Mouse (Mus musculus) adrenal gland (tissue): ENCODE results near the gene Bfar.
"Not testable (repeated sequence)": the region's sequence is repeated elsewhere in the genome, so short reads cannot be mapped to it uniquely, and the experiment has no call there.

ENCODE experiments used
- intact Hi-C: fragments of 180-260 bp; cut with DNase I; formaldehyde crosslinking; loops from one replicate; pipeline ENCODE4 v1.15.1; 2025

The Bfar gene

DNA sequence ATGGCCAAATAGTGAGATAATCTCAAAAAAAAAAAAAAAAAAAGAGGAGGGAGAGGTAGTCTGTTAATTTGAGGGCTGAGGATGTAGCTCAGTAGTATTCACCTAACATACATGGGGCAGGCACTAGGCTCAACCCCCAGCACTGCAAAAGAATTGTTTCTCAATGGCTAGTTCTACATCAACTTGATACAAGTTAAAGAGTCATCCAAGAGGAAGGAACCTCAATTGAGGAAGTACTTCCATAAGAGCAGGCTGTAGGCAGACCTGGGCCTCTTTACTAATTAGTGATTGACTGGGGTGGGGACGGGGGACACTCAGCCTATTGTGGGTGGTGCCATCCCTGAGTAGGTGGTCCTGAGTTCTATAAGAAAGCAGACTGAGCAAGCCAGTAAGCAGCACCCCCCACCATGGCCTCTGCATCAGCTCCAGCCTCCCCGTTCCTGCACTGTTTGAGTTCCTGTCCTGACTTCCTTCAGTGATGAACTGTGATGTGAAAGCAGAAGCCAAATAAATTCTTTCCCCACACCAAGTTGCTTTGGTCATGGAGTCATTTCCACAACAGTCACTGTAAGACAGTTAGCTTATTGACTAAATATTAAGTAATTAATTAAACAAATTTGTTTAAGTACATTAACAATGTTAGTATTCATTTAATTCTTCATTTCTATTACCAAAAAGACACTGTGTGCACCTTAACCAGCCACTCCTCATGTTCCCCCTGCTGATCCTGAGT, 45.3 kb downstream of the Bfar start:
- intact Hi-C loops = no loop called here

DNA sequence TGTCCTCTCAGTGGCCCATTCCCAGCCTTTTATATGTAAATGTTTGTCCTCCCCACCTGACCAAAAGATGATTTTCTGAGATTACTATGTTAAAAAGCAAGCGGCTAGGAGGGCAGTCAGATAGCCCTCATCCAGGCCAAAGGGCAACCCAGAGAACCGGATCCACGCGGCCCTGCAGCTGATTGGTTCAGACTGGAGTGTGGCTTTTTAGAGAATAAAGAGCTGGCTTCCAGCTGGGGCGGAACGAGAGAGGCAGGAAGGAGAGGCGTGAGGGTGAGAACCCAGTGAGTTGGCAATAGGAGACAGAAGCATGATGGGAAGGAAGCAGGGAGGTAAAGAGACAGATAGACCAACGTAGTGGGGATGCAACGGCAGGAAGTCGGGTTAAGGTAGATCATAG, 51.3 kb downstream of the Bfar start:
- intact Hi-C loops = no loop called here

DNA sequence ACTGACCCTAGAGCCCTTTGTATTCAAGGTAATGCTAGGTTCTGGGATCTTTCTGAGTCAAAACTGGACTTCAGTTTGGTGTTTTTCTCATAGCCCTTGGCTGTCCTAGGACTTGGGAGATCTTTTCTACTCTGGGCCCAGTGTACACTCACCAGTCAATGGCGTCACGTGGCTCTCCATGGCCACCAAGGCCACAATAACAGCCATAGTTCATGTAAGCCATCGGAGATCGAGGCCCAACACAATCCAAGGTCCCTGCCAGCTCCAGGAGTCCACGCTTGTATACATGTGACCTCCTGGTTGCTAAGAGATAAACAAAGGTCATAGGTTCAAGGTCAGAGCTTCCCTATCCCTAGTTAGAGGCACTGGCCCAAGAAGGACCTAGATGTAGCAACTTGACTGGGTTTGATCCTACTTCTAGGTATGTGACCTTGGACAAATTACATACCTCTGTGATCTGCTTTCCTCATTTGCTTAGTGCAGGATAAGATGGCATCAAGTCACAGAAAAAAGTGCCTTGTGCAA, 56.2 kb downstream of the Bfar start:
- intact Hi-C loops = no loop called here

DNA sequence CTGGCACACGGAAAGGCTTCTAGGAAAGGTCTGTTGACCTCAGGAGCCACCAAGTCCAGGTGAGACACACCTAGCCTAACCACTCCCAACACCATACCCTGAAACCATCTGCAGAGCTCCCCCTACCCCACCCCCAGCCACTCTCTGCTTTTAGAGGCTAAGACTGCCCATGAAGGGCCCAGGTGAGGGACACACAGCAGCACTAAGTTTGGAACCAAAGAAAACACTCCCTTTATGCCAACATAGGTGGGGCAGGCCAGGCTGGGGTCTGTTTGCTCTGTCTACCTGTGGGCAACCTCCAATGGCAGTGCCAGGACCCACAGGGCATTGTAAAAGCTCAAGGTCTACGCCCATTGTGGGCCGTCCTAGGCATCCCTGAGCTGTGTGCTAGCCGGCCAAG, 57.8 kb downstream of the Bfar start:
- intact Hi-C loops = no loop called here

DNA sequence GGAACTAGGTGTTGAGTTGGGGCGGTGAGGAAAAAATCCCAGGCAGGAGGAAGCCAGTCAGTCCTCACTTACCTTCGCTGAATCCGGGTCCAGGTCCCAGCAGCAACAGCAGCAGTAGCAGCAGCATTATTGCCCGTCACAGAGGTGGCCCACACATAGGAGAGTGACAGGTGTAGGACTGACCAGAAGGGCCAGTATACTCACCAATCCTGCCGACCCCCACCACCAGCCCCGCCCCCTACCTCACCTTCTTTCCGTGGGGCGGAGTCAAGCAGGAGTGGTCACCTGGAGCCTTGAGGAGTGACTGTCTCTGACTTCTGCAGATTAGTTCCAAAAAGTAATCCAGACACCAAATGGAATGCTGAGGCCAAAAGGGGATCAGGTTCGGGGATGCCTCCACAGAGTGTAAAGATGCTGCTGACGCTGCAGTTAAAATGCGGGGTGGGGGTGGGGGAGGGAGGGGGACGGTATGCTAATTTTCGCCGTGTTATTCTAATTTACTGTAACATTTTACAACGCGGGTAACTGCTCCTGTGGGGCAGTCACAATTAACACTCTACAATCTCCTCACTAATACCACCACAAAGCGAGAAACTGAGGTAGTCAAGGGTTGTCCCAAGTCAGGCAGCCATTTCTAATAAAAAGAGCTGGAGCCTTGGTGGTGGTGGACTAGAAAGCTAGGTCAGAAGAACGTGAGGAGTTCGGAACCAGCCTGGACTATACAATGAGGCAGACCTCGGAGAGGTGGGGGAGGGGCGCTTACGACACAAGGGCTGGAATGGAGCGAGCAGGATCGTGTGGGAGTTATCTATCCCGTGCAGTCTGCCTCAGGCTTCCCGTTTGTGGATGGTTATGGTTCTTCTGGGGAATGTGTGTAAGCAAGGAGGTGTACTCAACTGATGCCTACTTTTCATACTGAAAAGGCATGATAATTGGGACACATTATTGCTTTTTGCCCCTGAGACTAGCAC, 58.9 kb downstream of the Bfar start, which contains the start of gene Pla2g10:
Pla2g10 (minus strand) TSS at position 699 of the 971 bp plus-strand sequence.
- intact Hi-C loops = loop anchor here (5.0 to 10.0 kb wide), 3 partner anchors 198 to 616 kb away; no protein-coding TSS in a partner anchor

DNA sequence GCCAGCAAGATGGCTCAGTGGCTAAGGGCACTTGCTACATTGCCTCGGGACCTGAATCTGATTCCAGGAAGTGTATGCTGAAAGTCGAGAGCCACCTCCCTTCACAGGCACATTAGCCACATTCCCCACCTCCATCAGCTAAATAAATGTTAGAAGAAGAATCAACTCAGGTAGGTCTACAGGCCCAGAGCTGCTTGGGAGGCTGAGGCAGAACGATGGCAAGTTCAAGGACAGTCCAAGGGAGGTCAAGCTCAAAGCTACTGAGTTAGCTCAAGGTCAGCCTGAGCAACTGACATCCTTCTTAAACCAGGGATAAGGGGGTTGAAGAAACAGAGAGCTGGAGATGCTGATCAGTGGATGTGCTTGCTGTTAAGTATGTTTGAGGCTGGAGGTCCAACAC, 61.1 kb downstream of the Bfar start:
- intact Hi-C loops = loop anchor here (5.0 to 10.0 kb wide), 3 partner anchors 200 to 618 kb away; no protein-coding TSS in a partner anchor

DNA sequence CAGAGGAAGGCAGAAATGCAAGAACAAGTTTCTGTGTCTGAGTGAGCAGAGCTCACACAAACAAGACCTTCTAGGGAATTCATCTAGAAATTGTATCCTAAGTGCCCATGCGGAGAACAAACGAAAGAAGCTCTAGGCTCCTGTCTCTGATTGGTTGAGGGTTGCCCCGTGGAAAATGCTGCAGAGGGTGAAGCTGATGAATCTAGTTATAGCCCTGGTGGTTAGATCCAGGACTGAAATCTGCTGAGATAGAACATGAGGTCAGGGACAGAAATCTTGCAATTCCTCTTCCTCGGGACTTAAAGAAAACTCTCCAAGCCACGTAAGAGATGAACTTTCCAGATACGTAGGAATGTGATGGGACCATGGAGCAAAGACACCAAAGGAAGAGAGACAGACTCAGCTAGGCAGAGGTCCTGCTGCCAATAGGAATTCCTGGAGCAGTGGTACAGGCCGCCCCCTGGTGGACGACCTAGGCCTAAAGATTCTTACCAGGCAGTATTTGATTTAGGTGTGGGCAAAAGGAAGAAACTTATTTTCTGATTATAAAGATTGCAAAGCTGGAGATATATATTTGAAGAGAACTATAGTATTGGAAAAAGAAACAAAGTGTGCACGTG, 62.0 kb downstream of the Bfar start:
- intact Hi-C loops = loop anchor here (5.0 to 10.0 kb wide), 3 partner anchors 201 to 619 kb away; no protein-coding TSS in a partner anchor

DNA sequence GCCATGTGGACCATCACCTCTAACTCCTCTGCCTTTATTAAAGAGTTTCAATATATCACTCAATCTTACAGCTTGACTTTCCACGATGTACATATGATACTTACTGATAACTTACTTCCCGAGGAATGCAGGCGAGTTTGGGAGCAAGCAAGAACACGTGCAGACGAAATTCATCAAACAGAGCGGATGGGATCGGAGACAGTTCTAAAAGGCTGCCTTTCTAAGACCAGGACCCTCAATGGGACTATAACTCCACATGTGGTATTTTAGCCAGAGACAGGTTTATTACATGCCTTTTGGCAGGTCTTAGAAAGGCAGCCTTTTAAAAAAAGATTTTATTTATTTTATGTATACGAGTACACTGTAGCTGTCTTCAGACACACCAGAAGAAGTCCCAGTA, 64.3 kb downstream of the Bfar start:
- intact Hi-C loops = loop anchor here (10.0 kb wide), 2 partner anchors 291 to 621 kb away; no protein-coding TSS in a partner anchor

DNA sequence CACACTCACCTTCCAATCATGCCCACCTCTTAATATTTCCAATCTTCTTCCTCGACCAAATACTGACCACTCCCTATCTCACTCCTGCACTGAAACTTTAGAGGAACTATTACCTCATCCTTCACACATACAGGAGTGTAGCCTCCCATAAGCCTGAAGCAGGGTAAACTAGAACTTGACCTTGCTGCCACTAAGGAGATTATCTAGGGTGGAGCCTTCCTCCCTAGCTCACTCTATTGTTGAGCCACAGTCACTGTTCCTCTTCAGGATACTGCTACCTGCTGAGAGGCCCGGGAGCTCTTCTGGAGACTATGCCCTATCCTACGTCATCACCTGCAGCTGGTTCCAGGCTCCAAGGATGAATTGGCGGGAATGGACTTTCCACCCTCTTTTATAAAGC, 67.4 kb downstream of the Bfar start:
- intact Hi-C loops = loop anchor here (10.0 kb wide), 2 partner anchors 294 to 624 kb away; no protein-coding TSS in a partner anchor

DNA sequence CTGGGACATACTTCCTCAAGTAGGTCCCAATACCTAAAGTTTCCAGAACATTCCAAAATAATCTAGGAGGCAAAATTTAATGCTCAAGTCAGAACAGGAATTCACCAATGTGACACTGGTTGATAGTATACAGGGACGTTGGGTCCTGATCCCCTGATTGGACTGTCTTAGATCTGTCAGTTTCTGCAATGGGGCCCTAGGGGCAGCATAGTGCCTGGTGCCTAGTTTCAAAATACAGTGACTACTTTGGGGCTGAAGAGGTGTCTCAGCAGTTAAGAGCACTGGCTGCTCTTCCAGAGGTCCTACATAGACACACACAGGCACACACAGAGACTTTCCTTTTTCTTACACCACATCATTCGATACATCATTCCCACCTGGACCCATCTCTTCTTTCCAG, 69.2 kb downstream of the Bfar start:
- intact Hi-C loops = no loop called here

DNA sequence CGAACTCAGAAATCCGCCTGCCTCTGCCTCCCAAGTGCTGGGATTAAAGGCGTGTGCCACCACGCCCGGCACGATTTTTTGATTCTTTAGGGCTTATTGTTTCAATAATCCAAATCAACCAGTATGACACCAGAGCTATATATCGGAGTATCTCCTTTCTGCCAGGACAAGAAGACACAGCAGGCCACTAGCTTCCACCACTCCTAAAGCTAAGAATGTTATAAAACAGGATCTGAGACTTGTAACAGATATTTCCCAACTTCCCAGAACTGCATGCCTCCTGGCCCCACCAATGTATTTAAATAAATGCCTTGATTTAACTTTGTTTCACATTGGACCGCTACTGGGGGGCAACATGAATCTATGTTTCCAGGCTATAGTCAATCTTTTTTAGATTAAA, 76.0 kb downstream of the Bfar start:
- intact Hi-C loops = no loop called here

DNA sequence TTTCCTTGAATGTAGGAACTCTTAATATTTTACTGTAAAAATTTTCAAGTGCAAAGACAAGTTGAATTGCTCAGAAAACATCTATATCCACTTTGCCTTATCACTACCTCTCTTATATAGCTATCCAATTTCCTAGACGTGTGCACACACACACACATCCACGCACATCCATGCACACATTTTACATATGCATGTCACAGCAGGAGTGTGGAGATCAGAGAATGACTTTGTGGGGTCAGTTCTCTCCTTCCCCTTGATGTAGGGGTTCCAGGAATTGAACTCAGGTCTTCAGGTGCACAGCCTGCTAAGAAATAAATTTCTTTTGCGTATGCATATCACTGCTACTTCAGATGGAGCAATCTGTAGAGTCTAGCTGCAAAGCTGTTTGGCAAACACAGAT, 76.5 kb downstream of the Bfar start:
- intact Hi-C loops = no loop called here

DNA sequence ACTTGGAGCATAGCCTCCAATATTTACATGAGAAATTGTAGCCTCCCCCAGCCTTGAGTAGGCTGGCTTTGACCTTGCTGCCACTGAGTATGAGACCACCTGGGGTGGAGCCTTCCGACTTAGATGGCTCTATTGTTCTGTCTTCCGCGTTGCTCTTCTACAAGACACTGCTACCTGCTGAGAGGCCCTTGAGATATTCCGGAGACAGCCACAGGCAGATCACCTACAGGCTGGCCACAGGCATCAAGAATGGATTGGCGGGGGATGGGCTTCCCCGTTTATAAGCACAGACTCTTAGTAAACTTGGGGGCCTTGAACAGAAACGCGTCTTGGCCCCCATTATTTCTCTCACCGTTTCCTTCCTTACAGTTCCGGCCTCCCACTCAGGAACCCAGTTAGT, 77.2 kb downstream of the Bfar start:
- intact Hi-C loops = not testable (repeated sequence)

DNA sequence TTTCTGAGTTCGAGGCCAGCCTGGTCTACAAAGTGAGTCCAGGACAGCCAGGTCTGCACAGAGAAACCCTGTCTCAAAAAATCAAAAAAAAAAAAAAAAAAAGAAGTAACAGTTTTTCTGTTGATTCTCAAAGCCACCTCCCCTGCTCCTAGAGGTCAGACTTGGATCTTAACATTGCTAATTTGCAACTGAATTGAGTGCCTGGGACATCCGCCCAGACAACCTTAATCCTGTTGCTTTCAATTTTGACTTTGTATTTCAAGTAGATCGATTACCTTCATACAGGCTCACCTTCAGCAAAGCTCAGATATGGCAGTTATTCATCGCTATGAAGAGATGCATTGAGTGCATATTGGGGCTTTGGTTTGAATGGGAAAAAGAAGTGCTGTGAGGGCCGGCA, 77.6 kb downstream of the Bfar start:
- intact Hi-C loops = no loop called here

DNA sequence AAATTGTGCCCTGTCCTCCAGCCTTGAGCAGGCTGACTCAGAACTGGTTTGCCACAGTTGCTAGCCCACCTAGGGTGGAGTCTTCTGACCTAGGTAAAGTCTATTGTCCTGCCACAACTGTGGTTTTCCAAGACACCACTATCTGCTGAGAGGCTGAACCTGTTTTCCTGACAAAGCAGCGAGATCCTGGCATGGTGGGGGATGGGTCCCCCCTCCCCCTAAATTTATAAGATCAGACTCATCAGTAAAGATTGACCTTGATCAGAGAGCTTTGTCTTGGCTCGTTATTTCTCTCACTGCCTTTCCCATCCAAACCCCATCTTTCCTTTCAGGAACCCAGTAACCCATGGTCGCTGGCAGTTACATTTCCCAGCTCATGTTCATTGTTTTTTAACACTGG, 78.3 kb downstream of the Bfar start:
- intact Hi-C loops = no loop called here

DNA sequence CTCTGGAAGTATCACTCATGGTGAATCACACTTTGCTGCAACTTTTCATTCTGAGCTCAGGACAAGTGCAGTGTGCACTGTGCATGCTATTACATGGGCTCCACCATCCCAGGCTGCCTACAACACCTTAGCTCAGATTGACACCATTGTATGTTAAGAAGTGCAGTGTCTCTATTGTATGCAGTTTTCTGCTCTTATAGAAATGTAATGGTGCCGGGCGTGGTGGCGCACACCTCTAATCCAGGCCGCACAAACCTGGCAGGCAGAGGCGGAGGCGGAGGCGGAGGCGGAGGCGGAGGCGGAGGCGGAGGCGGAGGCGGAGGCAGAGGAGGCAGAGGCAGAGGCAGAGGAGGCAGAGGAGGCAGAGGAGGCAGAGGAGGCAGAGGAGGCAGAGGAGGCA, 79.0 kb downstream of the Bfar start:
- intact Hi-C loops = no loop called here
